Mouse (Mus musculus): Measurements from ENCODE around the gene Gm340.

Gene Gm340

DNA sequence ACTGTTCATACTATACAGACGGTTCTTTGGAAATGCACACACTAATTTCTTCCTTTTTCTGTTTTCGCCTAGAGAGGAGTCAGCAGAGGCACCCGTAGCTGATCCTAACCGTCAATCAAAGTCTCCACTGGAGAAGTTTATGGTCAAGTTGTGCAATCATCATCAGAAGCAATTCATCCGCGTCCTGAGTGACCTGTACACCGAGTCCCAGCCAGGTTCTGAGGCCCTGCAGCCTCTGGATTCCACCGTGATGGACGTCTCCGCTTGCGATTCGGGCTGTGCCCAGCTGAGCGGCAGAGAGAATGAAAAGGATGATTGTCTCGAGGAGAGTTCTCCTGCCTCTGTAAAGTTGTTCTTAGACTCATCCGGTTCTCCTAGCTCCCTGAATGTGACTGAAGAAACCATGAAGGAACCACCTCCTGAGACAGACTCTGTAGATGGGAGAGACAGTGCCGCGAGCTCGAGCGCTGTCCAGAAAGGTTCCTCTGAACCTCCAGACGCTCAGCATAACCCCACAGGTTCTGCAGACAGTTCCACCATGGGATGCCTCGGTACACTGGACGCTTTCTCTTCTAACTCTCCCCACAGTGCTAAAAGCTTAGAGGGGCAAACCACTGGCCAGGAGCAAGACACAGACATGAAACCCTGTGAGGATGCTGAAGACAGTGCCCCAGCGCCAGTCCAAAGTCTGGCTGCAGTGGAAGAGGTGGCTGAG, at the start of gene Gm340:
Gene Gm340 (plus strand): TSS at position 665 of the 715 bp plus-strand sequence.
- DNase-seq (ENCODE audit: low read depth): no peak

DNA sequence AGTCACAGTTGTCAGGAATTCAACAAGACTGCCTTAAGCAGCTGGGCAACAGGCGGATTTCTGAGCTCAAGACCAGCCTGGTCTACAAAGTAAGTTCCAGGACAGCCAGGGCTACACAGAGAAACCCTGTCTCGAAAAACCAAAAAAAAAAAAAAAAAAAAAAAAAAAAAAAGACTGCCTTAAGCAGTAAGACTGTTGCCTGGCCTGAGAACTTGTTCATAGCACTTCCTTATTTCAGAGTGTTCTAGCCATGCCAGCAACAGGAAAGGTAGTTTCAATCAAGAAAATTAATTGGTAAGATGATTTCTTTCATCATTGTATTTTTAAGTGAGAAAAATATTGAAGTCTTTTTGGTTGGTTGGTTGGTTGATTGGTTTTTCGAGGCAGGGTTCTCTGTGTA, 48.1 kb upstream of the Gm340 start:
- no peak for DNase-seq (ENCODE audit: low read depth)

DNA sequence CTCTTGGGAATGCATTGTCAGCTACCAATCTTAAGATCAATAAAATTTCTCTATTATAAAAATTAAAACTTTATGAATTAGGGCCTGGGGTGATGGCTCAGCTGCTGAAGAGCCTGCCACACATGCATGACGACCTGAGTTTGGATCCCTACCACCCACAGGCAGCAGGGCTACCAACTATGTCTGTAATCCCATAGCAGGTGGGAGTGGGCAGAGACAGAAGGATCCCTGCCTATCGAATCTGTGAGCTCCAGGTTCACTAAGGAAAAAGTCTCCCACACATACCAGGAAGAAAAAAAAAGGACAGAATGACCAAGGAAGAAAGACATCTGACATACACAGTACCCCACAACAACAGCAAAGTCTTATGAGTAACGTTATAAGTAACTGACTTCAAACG, 25.2 kb upstream of the Gm340 start:
- no peak for DNase-seq (ENCODE audit: low read depth)

DNA sequence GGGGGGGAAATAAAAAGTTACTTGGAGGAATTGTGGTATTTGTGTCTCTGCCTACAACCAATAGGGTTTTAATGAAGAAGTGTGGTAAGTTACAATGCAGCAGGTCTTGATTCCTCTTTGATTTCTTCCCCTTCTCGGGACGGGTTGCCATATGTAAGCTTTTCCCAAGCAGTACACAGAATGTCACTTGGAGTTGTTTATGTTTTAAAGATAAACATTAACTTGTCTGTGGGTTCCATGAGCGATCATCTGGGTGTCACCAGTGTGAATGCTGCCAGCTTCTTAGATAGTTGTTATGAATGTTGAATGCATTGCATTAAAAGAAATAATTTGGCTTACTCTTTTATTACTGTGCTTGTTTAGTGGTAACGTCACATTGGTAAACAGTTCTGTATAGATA, 24.7 kb upstream of the Gm340 start:
- no peak for DNase-seq (ENCODE audit: low read depth)

DNA sequence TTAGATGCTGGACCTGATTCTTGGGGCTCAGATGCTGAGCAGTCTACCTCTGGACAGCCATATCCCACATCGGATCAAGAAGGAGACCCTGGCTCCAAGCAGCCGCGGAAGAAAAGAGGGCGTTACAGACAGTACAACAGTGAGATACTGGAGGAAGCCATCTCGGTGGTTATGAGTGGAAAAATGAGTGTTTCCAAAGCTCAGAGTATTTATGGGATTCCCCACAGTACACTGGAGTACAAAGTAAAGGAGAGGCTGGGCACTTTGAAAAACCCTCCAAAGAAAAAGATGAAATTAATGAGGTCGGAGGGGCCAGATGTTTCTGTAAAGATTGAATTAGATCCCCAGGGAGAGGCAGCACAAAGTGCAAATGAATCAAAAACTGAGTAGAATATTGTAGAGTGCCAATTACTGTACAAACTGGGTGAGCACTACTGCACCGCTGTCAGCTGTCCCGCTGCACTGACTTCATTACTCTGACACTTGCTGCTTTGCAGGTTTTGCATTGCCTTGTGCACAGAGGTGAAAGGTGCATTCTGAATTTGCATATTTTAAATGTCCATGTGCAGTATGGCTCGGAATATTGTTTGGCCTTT, 23.2 kb upstream of the Gm340 start:
- no peak for DNase-seq (ENCODE audit: low read depth)

DNA sequence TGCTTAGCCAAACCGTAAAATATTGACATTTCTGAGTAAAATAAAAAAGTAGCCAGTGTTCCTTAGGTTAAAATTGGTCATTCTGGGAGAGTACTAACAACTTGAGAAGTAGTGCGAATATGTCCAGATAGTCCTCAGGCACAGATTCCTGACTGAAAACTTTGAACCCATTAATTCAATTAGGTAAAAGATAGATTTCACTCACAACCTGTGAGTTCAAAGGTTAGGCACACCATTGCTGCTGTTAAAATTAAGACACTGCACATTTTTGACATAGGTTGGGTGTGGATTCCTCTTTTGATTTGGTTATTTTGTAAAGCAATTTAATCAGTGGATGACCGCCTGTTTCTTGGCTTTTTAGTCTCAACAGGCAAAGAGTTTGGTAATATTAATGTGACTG, 21.3 kb upstream of the Gm340 start:
- DNase-seq (ENCODE audit: low read depth): no peak

DNA sequence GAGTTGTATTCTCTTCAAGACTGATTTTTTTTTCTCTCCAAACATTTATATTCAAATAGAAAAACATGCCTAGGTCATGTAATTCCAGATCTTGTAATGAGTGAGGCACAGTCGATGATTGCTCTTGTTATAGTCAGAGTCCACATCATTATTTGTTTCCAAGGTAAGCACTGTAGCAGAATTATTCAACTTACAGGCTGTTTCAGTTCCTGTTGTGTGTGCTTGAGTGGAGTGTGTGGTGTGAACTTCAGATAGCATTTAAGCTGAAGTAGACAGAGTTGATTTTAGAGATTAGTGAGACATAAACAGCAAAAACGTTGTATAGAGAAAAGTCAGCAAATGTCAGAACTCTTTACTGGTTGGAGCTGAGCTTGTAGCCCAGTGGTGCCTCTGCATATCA, 13.4 kb upstream of the Gm340 start:
- DNase-seq (ENCODE audit: low read depth): no peak

DNA sequence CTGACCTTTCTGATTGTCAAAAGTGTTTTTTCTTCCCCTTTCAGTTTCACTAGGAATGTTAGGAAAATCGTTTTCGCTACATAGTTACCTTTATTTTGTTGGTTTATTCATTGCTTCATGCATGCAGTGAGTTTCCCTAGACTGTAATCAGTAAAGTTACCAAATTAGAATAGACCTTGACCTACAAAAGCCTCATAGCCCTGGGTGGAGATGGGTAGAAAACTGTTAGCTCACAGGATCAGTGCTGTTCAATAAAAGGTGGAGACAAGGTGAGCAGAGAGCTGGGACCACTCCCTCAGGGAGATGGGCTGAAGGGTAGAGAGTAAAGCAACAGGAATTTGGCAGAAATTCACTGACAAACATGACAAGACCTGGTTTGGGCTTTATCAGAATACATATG, 8.5 kb upstream of the Gm340 start:
- DNase-seq (ENCODE audit: low read depth): no peak

DNA sequence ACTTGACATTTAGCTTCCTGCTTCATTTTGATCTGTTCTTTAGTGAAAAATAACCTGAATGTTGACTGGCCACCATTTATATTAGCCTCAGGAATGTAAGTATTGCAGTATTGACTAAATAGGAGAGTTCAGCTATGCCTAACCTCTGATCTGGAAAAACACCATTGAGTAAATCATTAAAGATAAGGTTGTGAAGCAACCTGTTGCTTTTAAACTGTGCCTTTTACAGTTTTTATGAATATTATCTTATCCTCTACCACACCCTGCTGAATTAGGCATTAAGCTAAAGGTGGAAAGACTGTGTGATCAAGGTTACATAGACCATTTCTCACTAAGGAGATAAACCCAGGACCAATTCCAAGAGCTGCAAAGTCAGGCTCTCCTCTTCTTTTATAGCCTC, 4.6 kb upstream of the Gm340 start:
- DNase-seq (ENCODE audit: low read depth): no peak

DNA sequence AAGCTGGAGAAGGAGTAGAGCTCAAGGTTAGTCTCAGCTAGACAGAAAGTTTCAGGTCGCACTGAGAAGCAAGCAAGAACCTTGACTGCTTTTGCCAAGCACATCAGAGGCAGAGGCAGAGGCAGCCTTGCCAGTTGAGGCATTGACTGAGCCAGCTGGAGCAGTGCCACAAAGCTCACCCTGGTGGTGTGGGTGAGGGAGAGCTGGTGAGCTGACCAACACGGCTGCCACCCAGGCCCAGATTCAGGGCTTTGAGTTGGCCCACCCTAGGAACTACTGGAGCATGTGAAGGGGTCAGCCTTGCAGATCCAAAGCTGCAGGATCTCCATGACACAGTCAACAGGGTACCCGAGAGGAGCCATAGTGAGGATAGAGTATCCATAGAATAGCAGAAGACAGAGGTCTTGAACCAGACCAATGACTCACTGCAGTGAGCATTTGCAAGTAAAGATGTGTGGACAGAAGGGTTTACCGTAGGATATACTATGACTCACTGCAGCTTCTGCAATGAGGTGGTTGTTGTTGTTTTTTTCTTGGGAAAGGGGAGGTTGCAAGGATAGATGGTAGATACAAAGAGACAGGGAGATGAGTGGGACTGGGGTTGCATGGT, 2.8 kb upstream of the Gm340 start:
- DNase-seq (ENCODE audit: low read depth): peak; percentile 35

DNA sequence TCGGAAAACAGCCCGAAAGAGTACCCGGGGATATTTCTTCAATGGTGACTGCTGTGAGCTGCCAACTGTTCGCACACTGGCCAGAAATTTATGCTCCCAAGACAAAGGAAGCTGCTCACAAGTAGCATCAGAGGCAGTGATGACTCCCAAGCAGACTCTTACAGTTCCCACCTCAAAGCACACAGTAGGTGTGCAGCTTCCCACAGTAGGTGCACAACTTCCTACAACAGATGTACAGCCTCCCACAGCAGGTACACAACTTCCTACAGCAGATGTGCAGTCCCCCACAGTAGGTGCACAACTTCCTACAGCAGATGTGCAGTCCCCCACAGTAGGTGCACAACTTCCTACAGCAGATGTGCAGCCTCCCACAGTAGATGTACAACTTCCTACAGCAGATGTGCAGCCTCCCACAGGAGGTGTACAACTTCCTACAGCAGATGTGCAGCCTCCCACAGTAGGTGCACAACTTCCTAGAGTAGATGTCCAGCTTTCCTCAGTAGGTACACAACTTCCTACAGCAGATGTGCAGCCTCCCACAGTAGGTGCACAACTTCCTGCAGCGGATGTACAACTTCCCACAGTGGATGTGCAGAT, 846 bp downstream of the Gm340 start:
- DNase-seq (ENCODE audit: low read depth): no peak

DNA sequence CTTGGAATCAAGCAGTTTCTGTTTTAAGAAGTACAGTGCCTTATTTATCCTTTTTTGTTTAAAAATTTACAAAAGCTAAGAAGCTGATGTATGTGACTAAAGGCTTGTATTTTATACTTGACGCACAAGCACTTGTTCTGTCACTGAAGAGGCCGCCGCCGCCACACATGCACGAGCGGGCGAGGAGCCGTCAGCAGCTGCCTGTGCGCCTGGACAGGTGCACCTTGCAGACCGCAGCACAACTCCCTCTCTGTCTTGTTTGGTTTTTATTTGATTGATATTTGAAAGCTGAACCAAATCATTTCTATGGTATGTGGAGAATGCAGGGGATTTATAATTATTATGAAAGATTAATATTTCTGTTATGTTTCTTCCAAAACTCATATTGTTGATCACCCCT, 4.6 kb downstream of the Gm340 start:
- no peak for DNase-seq (ENCODE audit: low read depth)

DNA sequence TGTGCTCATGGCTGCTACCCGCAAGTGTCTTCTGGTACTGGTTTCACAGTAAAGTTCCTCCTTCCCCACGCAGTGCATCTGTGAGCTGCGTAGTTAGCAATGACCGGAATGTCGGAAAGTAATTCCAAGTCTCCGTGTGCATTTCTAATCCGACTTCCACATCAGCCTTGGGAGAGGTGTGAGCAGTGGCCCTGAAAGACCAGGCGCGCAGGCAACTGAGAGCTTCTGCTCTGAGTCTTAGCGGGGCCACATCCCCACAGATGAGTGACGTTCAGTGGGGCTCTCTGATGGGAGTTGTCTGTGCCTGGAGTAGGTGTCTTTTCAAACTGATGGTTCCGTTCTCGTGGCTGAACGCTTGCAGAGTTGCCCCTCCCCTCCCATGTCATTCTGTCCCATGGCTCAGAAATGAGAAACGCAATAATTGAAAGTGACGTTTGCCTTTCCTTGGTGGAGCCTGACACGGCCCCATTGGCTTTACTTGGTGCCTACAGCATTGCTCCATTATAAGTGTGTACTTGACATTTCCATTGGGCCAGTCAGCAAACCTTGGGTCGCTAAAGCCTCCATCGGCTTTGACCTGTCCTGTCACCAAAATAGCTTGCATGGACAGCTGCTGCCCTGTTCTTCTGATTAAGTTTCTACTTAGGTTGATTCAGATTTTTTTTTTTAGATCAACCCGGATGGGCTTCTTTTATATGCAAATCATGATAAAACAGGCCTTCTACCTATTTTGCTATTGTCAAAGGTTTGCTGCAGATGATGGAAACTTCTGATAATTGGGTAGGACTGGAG, 5.5 kb downstream of the Gm340 start:
- DNase-seq (ENCODE audit: low read depth): no peak

DNA sequence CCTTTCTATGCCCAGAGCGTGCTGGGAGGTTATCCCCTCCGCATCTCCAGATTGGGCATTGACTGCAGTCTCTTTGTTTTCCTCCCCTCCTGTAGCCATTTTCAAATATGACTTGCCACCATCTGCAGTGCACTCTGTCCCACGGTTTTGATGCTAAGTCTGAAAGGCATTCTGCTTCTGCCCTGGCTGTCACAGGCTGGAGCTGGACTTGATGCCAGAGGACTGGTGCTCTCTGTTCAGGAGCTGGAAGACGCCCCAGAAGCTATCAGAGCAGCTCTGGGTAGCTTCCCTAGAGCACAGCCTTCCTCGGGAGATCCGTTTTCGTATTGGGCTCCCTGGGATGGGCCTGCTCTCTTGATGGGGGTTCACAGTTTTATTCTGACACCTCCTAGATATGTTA, 6.9 kb downstream of the Gm340 start:
- DNase-seq (ENCODE audit: low read depth): no peak

DNA sequence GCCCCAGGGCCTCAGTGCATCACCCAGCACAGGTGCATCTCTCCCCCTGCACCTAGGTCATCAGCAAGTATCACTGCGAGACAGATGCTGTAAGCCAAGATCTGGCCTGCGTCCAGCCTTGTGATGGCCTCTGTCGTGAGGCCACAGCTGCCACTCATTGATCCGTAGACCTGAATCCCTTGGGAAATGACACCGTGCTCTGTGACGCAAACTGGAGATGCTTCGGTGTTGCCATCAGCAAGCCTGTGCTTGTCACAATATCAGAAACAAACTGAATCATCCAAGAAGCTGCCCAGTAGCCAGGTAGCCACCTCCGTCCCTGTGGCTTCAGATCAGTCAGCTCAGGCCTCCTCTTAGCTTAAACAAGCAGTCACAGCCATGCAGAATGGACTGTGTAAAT, 7.5 kb downstream of the Gm340 start:
- DNase-seq (ENCODE audit: low read depth): no peak

DNA sequence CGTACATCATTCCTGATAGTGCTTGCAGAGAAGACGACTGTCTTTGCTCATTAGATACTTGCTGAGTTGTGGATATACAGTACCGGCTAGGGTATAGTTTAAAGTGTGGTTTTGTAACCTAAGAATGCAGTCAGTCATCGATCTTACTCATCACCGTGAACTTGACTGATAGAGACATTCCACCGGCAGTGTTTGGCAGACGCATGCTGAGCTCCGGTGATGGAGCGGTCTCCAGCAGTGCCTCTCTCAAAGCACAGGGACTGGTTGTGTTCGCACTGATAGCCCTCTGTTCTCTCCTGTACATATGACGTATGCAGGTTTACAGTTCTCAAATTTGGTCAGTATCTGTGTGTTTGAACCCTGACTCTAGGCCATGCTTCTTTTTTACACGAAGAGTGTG, 9.6 kb downstream of the Gm340 start:
- peak; percentile 6 for DNase-seq (ENCODE audit: low read depth)

DNA sequence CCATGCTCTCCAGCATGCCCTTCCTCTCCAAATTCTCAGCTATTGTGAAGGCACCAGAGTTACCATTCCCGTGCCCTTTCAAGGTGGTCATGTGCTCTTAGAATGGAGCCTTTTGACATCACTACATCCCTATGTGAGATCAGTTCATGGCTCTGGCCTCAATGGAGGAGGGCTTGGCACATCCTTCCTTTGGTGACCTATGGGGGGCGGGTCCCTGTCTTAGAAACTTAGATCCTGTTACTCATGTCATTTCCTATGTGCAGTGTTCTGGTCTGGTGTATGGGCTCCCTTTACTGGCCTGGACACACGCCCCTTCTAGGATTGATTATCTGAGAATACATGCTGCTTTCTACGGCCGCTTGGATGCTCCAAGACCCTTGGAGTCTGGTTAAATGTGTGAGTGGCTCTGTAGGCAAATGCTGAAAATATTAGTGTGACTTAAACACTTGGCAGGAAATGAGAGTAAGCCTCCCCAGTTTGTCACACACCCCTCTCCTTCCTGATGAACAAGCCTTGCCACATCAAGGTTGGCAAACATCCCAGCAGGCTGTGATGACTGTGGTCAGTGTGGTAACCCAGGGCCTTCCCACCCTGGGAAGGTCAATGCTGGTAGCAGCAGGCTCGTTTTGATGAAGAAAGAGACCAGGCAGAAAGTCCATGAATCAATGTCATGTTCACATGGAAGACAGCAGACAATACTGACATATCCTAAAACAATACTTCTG, 15.2 kb downstream of the Gm340 start:
- peak; percentile 98 for DNase-seq (ENCODE audit: low read depth)

DNA sequence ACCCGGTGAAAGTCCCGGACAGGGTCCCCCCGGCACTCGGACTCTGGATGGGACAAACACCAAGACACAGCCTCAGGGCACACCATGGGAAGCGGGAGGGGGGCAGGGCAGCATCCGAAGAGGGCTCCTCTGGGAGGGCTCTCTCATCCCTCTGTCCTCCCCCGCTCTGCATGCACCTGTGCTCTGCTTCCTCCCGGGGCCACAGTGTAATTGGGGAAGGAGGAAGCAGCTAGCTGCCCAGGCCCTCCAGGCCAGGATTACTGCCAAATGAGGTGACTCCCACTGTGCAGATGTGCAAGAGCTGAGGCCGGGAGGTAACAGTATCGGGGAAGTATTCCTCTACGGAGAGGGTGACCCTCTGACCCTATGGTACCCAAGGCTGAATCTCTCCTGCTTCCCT, 18.5 kb downstream of the Gm340 start:
- no peak for DNase-seq (ENCODE audit: low read depth)

DNA sequence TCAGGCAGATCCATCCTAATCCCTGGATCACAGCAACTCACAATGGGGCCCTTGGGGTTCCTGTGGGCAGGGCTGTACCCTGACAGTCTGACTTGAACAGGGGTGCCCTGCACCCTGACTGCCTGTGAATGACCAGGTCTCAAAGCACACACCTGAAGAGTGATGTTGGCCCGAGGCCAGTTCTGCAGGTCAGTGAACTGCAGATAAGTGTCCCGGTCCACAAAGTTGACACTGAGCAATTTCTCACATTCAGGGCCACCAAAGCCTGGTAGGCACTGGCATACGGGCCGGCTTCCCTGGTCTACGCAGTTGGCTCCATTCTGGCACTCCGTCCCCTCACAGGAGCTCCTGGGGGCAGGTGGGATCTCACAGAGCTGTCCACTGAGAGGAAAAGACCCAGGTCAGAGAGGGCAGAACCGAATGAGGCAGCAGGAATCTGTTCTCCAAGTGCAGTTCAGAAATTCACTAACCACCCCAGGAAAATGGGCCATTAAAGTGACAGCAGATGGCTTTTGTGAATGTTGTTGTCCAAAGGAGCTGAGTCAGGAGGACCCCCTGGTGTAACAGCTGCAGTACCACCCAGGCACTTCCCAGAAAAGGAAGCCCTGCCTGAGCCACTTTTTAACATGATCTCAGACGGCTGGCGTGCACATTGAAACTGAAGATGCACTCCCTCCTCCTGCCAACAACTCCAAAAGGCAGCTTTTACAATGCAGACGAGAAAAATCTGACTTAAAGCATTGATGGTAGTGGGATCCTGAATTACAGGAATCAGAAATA, 24.2 kb downstream of the Gm340 start:
- no peak for DNase-seq (ENCODE audit: low read depth)

DNA sequence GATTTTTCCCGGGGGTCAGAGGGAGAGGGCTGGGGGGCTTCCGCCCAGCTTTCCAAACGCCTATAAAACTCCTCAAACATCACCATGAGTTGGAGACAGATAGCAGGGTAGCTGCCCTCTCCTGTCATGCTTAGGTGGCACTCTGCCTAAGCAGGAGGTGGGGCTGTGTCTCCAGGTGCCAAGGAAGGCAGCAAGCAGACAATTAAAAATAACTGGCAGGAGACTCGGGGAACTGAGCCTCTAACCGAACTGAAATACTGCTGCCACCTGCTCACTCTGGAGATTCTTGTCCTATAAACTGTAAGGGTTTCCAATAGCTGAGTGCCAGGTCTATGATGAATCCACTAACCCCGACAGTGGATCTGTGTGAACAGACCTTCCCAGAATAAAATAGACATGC, 29.5 kb downstream of the Gm340 start:
- DNase-seq (ENCODE audit: low read depth): no peak

Measured in 416B (cell line).